9 mouse cellular contexts compared by ENCODE assay signal in the genomic region with DNA sequence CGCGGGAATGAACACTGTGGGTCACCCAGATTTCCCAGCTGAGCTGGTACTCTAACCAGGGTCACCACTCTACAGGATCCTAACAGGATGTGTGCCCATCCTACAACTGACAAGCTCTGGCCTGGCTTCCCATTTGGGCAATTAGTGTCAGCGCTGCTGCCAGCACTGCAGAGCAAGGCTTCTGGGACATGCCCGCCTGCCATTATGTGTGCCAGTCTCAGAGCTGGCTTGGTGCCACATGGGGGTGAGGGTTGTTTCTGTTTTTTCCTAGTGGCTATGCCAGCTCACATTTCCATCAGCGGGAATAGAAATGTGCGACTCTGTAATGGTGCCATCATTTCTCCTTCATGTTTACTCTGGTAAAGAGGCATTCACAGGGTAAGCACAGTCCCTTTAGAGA. TPM values are rescaled to one million over a fixed set of nuclear protein-coding genes. Genes with fewer than 3 reads are reported as not detected.
DNase-seq lines count a peak whose midpoint lies in the region; ATAC-seq and TF ChIP-seq lines count a peak whose summit lies in the region.
"Had no signal": no experiment of that assay in that cellular context is flagged by ENCODE, and none has a peak within 500 bp of the region (broad histone marks: within the 10 kb centered on the region; RNA-seq: fewer than 3 reads in every experiment).

No protein-coding gene starts in this region.

- H3K4me3 ChIP-seq in hindbrain, postnatal 0 days (ENCODE audit: low read length) = no peak overlapping the region
- H3K4me3 ChIP-seq in midbrain, postnatal 0 days (ENCODE audit: low read depth, low read length) = no peak overlapping the region
- no peak overlapping the region for H3K4me3 ChIP-seq in liver, embryonic 12.5 days
- H3K4me3 ChIP-seq: lung, embryonic 15.5 days had no signal

- DNase-seq in adrenal gland, adult (ENCODE audit: inconsistent age in 2 of 2, low spot score in 1 of 2) = peak; percentile 33 to 67
- DNase-seq in adrenal gland, postnatal 4 days (ENCODE audit: low spot score in 2 of 2) = no peak
- peak; percentile 38 for DNase-seq in ovary, postnatal 36 days (ENCODE audit: low spot score)
- DNase-seq in ovary, adult 18-20 months (ENCODE audit: low spot score) = no peak
- peak; percentile 91 for DNase-seq in hindbrain, postnatal 0 days (ENCODE audit: low spot score)
- peak; percentile 90 for DNase-seq in midbrain, postnatal 0 days (ENCODE audit: low spot score)
- DNase-seq in embryo, embryonic 11 days = no peak

- H3K36me3 ChIP-seq in hindbrain, postnatal 0 days (ENCODE audit: insufficient read depth, low read length) = no peaks in the 10 kb centered on the region
- H3K36me3 ChIP-seq in midbrain, postnatal 0 days (ENCODE audit: insufficient read depth, low read length) = 0 out of 2 replicates have a peak, but pooled peaks cover 3% of the 10 kb centered on the region
- H3K36me3 ChIP-seq in liver, embryonic 12.5 days = no peaks in the 10 kb centered on the region
- H3K36me3 ChIP-seq: lung, embryonic 15.5 days had no signal

- peak; percentile 82 for ATAC-seq in hindbrain, postnatal 0 days
- no peak; the same call in 1 of the 2 replicates for ATAC-seq in midbrain, postnatal 0 days (ENCODE audit: low FRiP score)
- ATAC-seq in liver, embryonic 12.5 days = no peak

- peaks cover 9% of the 10 kb centered on the region for H3K4me1 ChIP-seq in hindbrain, postnatal 0 days (ENCODE audit: insufficient read depth, low read length)
- H3K4me1 ChIP-seq in midbrain, postnatal 0 days (ENCODE audit: insufficient read depth, low read length) = peaks cover 3% of the 10 kb centered on the region; the same call in 1 of the 2 replicates
- peaks cover 3% of the 10 kb centered on the region; the same call in 1 of the 2 replicates for H3K4me1 ChIP-seq in liver, embryonic 12.5 days

- 32% methylated on average over 6 of the region's 6 CpGs for WGBS in hindbrain, postnatal 0 days
- WGBS in midbrain, postnatal 0 days = 69% methylated on average over 6 of the region's 6 CpGs
- WGBS in liver, embryonic 12.5 days (ENCODE audit: insufficient replicate concordance) = 85% methylated on average over 6 of the region's 6 CpGs

- no peak overlapping the region for H3K27ac ChIP-seq in hindbrain, postnatal 0 days
- no peak overlapping the region for H3K27ac ChIP-seq in midbrain, postnatal 0 days (ENCODE audit: low read depth, low read length)
- H3K27ac ChIP-seq in liver, embryonic 12.5 days = no peak overlapping the region
- H3K27ac ChIP-seq: lung, embryonic 15.5 days had no signal

- no peak overlapping the region for H3K9ac ChIP-seq in hindbrain, postnatal 0 days (replicated peaks; ENCODE audit: low read length)
- no peak overlapping the region for H3K9ac ChIP-seq in midbrain, postnatal 0 days (replicated peaks; ENCODE audit: low read length, poor library complexity, severe bottlenecking)
- H3K9ac ChIP-seq in liver, embryonic 12.5 days = no peak overlapping the region
- H3K9ac ChIP-seq: lung, embryonic 15.5 days had no signal

- no peak overlapping the region for H3K4me2 ChIP-seq in hindbrain, postnatal 0 days (ENCODE audit: low read depth, low read length)
- no peak overlapping the region for H3K4me2 ChIP-seq in midbrain, postnatal 0 days (ENCODE audit: low read depth, low read length, poor library complexity, severe bottlenecking)
- H3K4me2 ChIP-seq in liver, embryonic 12.5 days = no peak overlapping the region
- H3K4me2 ChIP-seq: lung, embryonic 15.5 days had no signal

- TF ChIP-seq CTCF in hindbrain, postnatal 0 days (IDR thresholded peaks at IDR 0.05; ENCODE audit: low read depth) = no peak
- no peak for TF ChIP-seq CTCF in midbrain, postnatal 0 days (IDR thresholded peaks at IDR 0.05)

- H3K9me3 ChIP-seq in hindbrain, postnatal 0 days (ENCODE audit: low read length) = no peaks in the 10 kb centered on the region
- no peaks in the 10 kb centered on the region for H3K9me3 ChIP-seq in midbrain, postnatal 0 days (ENCODE audit: low read length)
- no peaks in the 10 kb centered on the region for H3K9me3 ChIP-seq in liver, embryonic 12.5 days (replicated peaks)
- H3K9me3 ChIP-seq: lung, embryonic 15.5 days had no signal

- no peaks in the 10 kb centered on the region for H3K27me3 ChIP-seq in hindbrain, postnatal 0 days (ENCODE audit: insufficient read depth, low read length)
- H3K27me3 ChIP-seq in midbrain, postnatal 0 days (ENCODE audit: insufficient read depth, low read length) = no peaks in the 10 kb centered on the region
- H3K27me3 ChIP-seq in liver, embryonic 12.5 days (replicated peaks) = no peaks in the 10 kb centered on the region
- H3K27me3 ChIP-seq: lung, embryonic 15.5 days had no signal

RNA-seq across cellular contexts. Expression of gene Ralgps1, which starts 15.7 kb away (rescaled TPM):
- total RNA-seq in adrenal gland, postnatal 4 days (2021) = 10 to 100 TPM in 1 of 2 experiments, 1 to 10 TPM in 1; 7.6 to 10.1 TPM
- 69.9 and 75.5 TPM in 2 replicates for total RNA-seq in hindbrain, postnatal 0 days (2014; rRNA removed)
- 18.8 and 20.7 TPM in 2 replicates for polyA plus RNA-seq in hindbrain, postnatal 0 days (2015; fragmentation: Nextera tagmentation; extraction: Ambion mirVana)
- 74.6 and 88.7 TPM in 2 replicates for total RNA-seq in midbrain, postnatal 0 days (2014; rRNA removed)
- polyA plus RNA-seq in midbrain, postnatal 0 days (2015; fragmentation: Nextera tagmentation; extraction: Ambion mirVana) = 26.2 and 26.4 TPM in 2 replicates
- 1.1 and 1.4 TPM in 2 replicates for polyA plus RNA-seq in liver, embryonic 12.5 days (2016; fragmentation: Nextera tagmentation; extraction: Ambion mirVana)

Comparison
In these comparisons a context has a peak if more than half of its experiments do, and no peak if none do; other contexts are left out.
1. DNase-seq: peak in adrenal gland, adult (2 of 2), ovary, postnatal 36 days (single experiment), hindbrain, postnatal 0 days (single experiment) and midbrain, postnatal 0 days (single experiment); none in adrenal gland, postnatal 4 days (0 of 2), ovary, adult 18-20 months (single experiment) and embryo, embryonic 11 days (single experiment).